Mouse (Mus musculus) liver, embryonic 14.5 days (tissue): ENCODE data around the gene Ccdc87. TPM values are rescaled to one million over a fixed set of nuclear protein-coding genes. Genes with fewer than 3 reads are reported as not detected.

Experiments used
- ATAC-seq: fragments of 200-750 bp; cut with Nextera tagmentation; 2 replicates; pipeline ENCODE4 v1.8.0; 2017; ENCODE audit warnings: moderate number of reproducible peaks, mild to moderate bottlenecking, moderate library complexity; ENCODE audit not compliant: insufficient read depth
- DNase-seq, 3 experiments: peaks; one replicate each; pipeline ENCODE4 v3.0.0-alpha.2; 2012 to 2013; ENCODE audit warnings: low read depth in 3 of 3, low spot score in 3 of 3
- H3K27ac ChIP-seq: fragments of 300-500 bp; sonication (generic); 2 replicates; pipeline ENCODE4 v1.5.1; 2014; ENCODE audit warnings: moderate library complexity, mild to moderate bottlenecking, control low read depth, inconsistent platforms
- H3K27me3 ChIP-seq: fragments of 300-500 bp; sonication (generic); 2 replicates; pipeline ENCODE4 v1.6.1; 2014; ENCODE audit warnings: mild to moderate bottlenecking, low read length, moderate library complexity; ENCODE audit not compliant: control insufficient read depth, insufficient read depth
- H3K36me3 ChIP-seq: fragments of 300-500 bp; sonication (generic); replicated peaks from 2 replicates; pipeline ENCODE4 v1.6.1; 2014; ENCODE audit warnings: low read depth; ENCODE audit not compliant: control insufficient read depth, insufficient read depth
- H3K4me1 ChIP-seq, 2 experiments: fragments of 200-500 bp in 1 of 2; fragments of 300-500 bp in 1 of 2; sonication (generic) in 1 of 2; replicated peaks; 2 replicates each; pipeline ENCODE4 v1.6.1; 2012 to 2014; ENCODE audit warnings: antibody characterized with exemption in 1 of 2, inconsistent platforms in 1 of 2, low read length in 1 of 2; ENCODE audit not compliant: control insufficient read depth in 2 of 2, insufficient read depth in 2 of 2
- H3K4me2 ChIP-seq: fragments of 300-500 bp; sonication (generic); 2 replicates; pipeline ENCODE4 v1.6.1; 2014; ENCODE audit warnings: low read depth, mild to moderate bottlenecking, control low read depth, moderate library complexity
- H3K4me3 ChIP-seq, 2 experiments: fragments of 200-500 bp in 1 of 2; fragments of 300-500 bp in 1 of 2; sonication (generic) in 1 of 2; 2 replicates each; pipeline ENCODE4 v1.5.1; 2012 to 2014; ENCODE audit warnings: low read depth in 2 of 2, low read length in 2 of 2, mild to moderate bottlenecking in 2 of 2, control low read depth in 1 of 2, inconsistent platforms in 1 of 2, moderate library complexity in 1 of 2; ENCODE audit not compliant: insufficient read depth in 1 of 2
- H3K9ac ChIP-seq: fragments of 300-500 bp; sonication (generic); replicated peaks from 2 replicates; pipeline ENCODE4 v1.6.1; 2014; ENCODE audit warnings: mild to moderate bottlenecking, control low read depth, moderate library complexity
- H3K9me3 ChIP-seq: fragments of 300-500 bp; sonication (generic); 2 replicates; pipeline ENCODE4 v1.6.1; 2016; ENCODE audit warnings: low read length, mixed read lengths; ENCODE audit not compliant: control insufficient read depth
- CTCF ChIP-seq: IDR thresholded peaks from 2 replicates; pipeline ENCODE4 v1.5.1; 2016; ENCODE audit warnings: antibody characterized with exemption, low read depth, control low read depth
- EP300 ChIP-seq: IDR thresholded peaks from 2 replicates; pipeline ENCODE4 v1.6.1; 2016; ENCODE audit warnings: antibody characterized with exemption, low read depth
- WGBS: fragments of 180-500 bp; shearing (Covaris S2); extraction: QIAGEN DNeasy Blood & Tissue Kit; methylation state at CpG from one replicate; pipeline ENCODE4 v1.1.7; 2014; ENCODE audit not compliant: insufficient replicate concordance; 5-methylcytosine and 5-hydroxymethylcytosine counted together
- polyA plus RNA-seq, 2 experiments: library from polyadenylated mRNA; depleted of rRNA in 1 of 2; stranded (reverse) in 1 of 2; unstranded in 1 of 2; fragments of >200 nt; fragmentation: Nextera tagmentation in 1 of 2; extraction: Ambion mirVana in 1 of 2; gene quantifications; 2 replicates each; pipeline versions ENCODE4 v1.2.1 to v1.2.3; 2012 to 2014

Gene Ccdc87
- polyA plus RNA-seq, 2 experiments = 0.01 TPM; not detected in 1

DNA sequence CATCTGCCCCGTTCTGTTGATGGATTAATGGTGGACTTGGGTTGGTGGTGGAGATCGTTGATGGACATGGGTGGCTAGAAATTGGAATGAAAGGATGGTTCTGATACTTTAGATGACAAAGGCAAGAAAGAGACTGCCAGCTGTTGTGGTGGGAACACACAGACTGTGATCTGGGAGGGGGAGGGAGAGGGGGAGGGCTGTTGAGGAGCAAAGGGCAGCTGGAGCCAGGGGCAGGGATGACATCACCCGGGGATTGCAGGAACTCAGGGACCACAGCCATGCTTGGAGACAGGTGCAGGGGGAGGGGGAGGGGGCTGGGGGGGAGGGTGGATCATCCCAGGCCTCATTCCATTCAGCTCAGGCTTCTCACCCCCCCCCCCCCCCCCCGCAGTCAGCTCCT is 37.1 kb downstream of the Ccdc87 start:
- Histone ChIP-seq H3K27ac (no peak overlapping the region), H3K27me3 (no peaks in the 10 kb centered on the region), H3K36me3 (no peaks in the 10 kb centered on the region), H3K4me2 (no peak overlapping the region), H3K9me3 (no peaks in the 10 kb centered on the region), H3K9ac (no peak overlapping the region), H3K4me3 (no peak overlapping the region), H3K4me1 (peaks cover 16 to 20% of the 10 kb centered on the region in 2 experiments)
- no peak for DNase-seq
- 56% methylated on average over 4 of the region's 4 CpGs for WGBS
- no peak for ATAC-seq
- TF ChIP-seq CTCF (no peak), EP300 (no peak)

DNA sequence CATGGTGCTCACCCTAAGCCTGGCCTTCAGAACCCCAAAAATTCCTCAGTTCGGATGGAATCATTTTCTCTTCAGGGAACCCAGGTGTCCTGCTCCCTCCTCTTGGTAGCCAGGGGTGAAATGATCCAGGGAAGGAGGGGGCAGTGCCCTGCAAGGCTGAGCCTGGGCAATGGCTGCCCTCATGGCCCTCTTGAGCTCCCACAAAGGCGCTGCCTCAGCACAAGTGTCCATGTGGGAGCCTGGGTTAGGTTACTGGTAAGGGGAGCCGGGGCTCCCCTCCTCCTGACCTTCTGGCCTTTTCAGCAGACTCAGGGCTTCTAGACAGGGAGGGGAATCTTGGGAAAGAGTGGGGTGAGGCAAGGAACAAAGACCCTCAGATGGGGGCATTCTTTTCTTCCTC is 37.6 kb downstream of the Ccdc87 start:
- no peak for DNase-seq
- 70% methylated on average over 3 of the region's 3 CpGs for WGBS
- H3K9ac ChIP-seq = no peak overlapping the region
- no peak overlapping the region for H3K27ac ChIP-seq
- no peak for ATAC-seq
- peaks cover 16 to 20% of the 10 kb centered on the region in 2 experiments for H3K4me1 ChIP-seq
- no peaks in the 10 kb centered on the region; the same call in 1 of the 2 replicates for H3K36me3 ChIP-seq
- no peak overlapping the region for H3K4me3 ChIP-seq
- no peak overlapping the region for H3K4me2 ChIP-seq
- H3K9me3 ChIP-seq = no peaks in the 10 kb centered on the region
- no peaks in the 10 kb centered on the region for H3K27me3 ChIP-seq
- TF ChIP-seq EP300 (no peak), CTCF (no peak)

DNA sequence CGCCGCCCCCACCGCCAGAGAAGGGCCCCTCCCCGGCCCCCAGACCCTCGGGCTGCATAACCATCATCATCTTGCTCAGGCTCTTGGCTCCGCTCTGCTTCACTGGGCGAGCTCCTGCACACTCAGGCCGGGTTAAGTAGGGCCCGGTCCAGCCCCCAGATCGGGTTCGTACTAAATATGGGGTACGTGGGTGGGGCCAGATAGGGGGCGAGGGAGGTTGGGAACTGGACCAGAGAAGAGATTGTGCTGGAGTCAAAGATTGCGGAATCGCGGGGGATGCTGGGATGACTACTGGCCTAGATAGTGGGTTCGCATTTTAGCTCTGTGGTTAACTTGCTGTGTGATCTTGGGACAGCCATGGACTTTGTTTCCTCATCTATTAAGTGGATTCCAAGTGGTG is 38.6 kb downstream of the Ccdc87 start, which contains the start of gene Actn3:
Gene Actn3, minus strand, starts transcription at position 125 of the 400 bp plus-strand sequence.
- H3K27me3 ChIP-seq = no peaks in the 10 kb centered on the region
- H3K9me3 ChIP-seq = no peaks in the 10 kb centered on the region
- peak within 1 kb of the TSS; percentile 83 to 99 for H3K4me3 ChIP-seq
- WGBS = 12% methylated on average over 17 of the region's 17 CpGs
- H3K9ac ChIP-seq = peak within 1 kb of the TSS; percentile 98
- DNase-seq (no peak), ATAC-seq (peak; percentile 4; the same call in 1 of the 2 replicates)
- peaks cover 16 to 20% of the 10 kb centered on the region in 2 experiments for H3K4me1 ChIP-seq
- TF ChIP-seq EP300 = no peak
- H3K27ac ChIP-seq = peak within 1 kb of the TSS; percentile 84
- peak within 1 kb of the TSS; percentile 94 for H3K4me2 ChIP-seq
- no peaks in the 10 kb centered on the region; the same call in 1 of the 2 replicates for H3K36me3 ChIP-seq

DNA sequence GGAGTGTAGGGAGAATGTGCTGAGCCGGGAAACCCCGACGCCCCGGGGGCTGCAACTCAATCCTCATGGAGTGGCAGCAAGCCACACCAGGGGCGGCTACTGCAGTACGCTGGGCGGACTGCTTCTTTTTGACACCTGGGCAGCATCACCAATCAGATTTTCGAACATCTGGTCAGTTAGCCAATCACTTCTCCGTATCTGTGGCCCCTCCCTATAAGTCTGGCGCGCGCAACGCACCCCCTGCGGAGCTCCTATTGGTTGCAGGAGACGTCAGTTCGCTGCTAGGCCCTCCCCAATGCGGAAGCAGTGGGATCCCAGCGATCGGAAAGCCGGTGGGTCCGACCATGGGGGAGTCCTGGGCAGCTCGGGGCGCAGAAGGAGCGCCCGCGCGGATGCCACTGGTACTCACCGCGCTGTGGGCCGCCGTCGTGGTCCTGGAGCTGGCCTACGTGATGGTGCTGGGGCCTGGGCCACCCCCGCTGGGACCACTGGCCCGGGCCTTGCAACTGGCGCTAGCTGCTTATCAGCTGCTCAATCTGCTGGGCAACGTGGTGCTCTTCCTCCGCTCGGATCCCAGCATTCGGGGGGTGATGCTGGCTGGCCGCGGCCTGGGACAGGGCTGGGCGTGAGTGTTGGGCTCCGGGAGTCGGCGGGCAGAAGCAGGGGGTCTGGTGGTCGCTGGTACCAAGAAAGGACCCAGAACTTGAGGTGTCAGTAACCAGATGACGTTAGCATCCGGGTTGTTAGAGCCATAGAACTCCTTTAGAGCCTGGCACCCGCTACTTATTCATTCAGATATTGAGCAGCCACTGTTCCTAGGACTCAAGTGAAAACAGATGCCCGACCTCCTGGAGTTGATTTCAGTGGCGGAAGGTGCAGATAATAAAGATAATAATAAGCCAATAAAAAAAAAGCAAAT is 39.5 kb downstream of the Ccdc87 start, which contains the start of gene Zdhhc24:
Gene Zdhhc24, plus strand, starts transcription at position 264 of the 919 bp plus-strand sequence.
- Histone ChIP-seq H3K9me3 (no peaks in the 10 kb centered on the region), H3K9ac (peak within 1 kb of the TSS; percentile 98), H3K4me2 (peak within 1 kb of the TSS; percentile 94), H3K27ac (peak within 1 kb of the TSS; percentile 84), H3K4me1 (peaks cover 21 to 26% of the 10 kb centered on the region in 2 experiments), H3K36me3 (peaks cover 3% of the 10 kb centered on the region), H3K27me3 (no peaks in the 10 kb centered on the region), H3K4me3 (peak within 1 kb of the TSS; percentile 83 to 99)
- WGBS = under 1% methylated on average over 52 of the region's 52 CpGs
- DNase-seq = peak; percentile 93 to 95 (median 94)
- ATAC-seq = peak; percentile 98
- TF ChIP-seq EP300 = 0 out of 2 replicates have a peak, but pooled peaks have one; percentile 2
- no peak for TF ChIP-seq CTCF

DNA sequence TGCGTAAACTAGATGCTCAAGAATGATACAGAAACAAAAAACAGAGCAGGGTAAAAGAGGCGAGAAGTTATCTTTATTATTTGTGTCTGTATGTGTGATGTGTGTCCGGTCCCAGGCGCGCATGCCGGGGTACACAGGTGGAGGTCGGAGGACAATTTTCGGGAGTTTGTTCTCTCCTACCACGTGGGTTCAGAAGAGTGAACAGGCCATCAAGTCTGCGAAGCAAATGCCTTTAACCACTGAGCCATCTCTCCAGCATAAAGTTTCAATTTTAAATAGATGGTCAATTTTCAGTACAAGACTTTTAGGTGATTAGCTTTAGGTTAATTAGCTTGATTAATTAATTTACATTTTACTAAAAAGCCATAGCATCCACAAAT is 40.1 kb downstream of the Ccdc87 start:
- Histone ChIP-seq H3K36me3 (peaks cover 3% of the 10 kb centered on the region), H3K4me2 (peak overlapping the region; percentile 94), H3K27me3 (no peaks in the 10 kb centered on the region), H3K4me3 (peak overlapping the region; percentile 83 to 99), H3K9me3 (no peaks in the 10 kb centered on the region), H3K9ac (peak overlapping the region; percentile 98), H3K27ac (peak overlapping the region; percentile 84), H3K4me1 (peaks cover 27 to 32% of the 10 kb centered on the region in 2 experiments)
- ATAC-seq (no peak), DNase-seq (no peak)
- 42% methylated on average over 10 of the region's 10 CpGs for WGBS
- TF ChIP-seq CTCF (no peak), EP300 (no peak)
